Mouse (Mus musculus): ENCODE data around the gene Lrrk1.

DNA sequence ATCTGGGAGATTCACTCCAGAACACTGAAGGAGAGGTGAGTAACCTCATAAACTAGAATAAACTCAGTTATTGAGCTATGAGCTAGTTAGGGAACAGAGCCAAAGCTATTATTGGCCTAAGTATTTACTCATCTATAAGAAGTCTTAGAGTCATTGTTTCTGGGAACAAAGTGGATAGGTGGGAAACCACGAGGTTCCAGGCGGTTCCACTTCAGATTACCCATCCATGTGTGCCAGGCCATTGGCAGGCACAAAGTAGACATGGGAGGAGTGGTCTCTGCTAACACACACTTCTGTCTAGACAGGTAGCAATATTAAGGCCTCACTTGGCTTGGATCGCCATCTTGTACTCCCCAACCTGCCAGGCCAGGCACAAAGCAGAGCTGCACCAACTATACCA is 110.1 kb downstream of the Lrrk1 start:
- no peak for TF ChIP-seq CTCF (IDR thresholded peaks at IDR 0.05; ENCODE audit: insufficient read depth, low read length)
- no peak for TF ChIP-seq POLR2A (IDR thresholded peaks at IDR 0.05; ENCODE audit: borderline replicate concordance, extremely low read depth, low read depth, low read length)
